Mouse (Mus musculus): Measurements from ENCODE around the gene Lamb2.

DNA sequence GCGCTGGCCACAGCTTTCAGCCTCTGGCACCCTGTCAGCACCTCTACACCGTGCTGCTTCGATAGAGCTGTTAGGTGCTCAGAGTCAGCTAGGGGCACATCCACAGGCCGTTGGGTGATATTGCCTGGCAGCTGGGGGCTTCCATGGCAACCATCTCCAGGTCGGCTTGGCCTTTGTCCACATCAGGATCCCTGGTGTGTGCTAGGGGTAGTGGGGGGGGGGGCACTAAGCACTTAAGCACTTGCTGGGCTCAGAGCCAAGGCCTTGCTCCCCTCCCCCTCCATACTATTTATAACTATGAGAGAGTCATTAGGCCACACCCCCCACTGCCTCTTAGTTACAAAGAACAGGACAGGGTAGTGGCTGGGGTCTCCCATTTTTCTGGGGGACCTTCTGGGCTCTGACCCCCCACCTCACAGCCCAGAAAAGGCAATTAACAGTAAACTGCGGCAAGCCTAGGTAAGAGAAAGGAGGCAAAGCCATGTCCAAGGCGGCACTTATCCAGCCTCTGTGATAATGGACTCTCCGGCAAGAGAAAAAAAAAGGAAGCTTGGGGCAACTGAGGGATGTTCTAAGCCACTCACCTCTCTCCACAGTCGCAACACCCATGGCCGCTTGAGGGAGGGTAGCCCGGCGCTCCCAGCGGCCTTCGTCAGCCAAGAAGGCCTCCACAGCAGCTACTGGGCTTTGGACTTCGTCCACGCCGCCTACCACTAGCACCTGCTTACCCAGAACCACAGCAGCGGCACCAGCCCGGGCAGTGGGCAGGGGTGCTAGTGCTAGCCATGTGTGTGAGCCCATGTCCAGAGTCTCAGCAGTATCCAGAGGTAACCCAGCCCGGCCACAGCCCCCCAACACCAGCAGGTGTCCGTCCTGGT is 29.0 kb upstream of the Lamb2 start:
- TF ChIP-seq CTCF (IDR thresholded peaks at IDR 0.05; ENCODE audit: low read depth) (no peak), EP300 (IDR thresholded peaks at IDR 0.05; ENCODE audit: low read depth) (no peak)
